Mouse (Mus musculus): Measurements from ENCODE around the gene Plekhn1. TPM values are rescaled to one million over a fixed set of nuclear protein-coding genes. Genes with fewer than 3 reads are reported as not detected.

The Plekhn1 gene
- polyA plus RNA-seq, 2 experiments: 36.6 to 104 TPM

DNA sequence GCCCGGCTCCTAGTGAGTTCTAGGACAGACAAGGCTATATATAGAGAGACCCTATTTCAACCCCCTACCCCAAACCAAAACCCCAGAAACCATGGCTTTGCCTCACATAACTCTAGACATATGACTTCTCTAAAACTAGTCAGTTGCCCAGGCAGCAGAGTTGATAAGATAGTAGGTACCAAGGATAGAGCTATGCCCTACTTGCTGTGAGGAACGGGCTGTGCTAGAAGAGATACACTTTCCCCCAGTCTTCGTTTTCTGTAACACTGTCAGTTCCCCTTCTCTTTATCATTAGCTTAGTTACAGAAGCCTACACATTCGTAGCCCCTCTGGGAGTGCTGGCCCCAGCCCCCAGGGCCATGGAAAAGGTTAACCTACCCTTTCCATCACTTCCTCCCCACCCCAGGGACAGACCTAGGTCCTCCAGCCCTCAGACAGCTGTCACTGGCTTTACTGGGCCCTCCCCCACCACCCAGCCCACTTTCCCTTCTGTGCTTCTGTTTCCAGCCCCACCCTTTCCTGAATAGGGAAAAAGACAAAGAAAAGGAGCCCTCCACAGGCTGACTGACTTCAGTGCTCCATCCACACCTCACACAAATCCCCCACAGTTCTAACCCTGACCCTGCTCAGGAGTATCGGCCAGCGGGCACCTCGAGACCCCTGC is 50.2 kb downstream of the Plekhn1 start:
- H3K4me1 ChIP-seq (ENCODE audit: control insufficient read depth, insufficient read depth, low read length): peaks cover 23% of the 10 kb centered on the region
- H3K9me3 ChIP-seq (ENCODE audit: control insufficient read depth, low read length): no peaks in the 10 kb centered on the region
- no peaks in the 10 kb centered on the region for H3K27me3 ChIP-seq (ENCODE audit: control insufficient read depth, insufficient read depth, low read length)
- TF ChIP-seq POLR2A (IDR thresholded peaks at IDR 0.05; ENCODE audit: borderline replicate concordance, extremely low read depth, insufficient read depth, insufficient read length): no peak
- no peak overlapping the region for H3K4me3 ChIP-seq (replicated peaks; ENCODE audit: low read length)
- no peak for DNase-seq (ENCODE audit: low spot score)
- ATAC-seq (ENCODE audit: low FRiP score, low read depth): no peak
- no peak overlapping the region for H3K9ac ChIP-seq (ENCODE audit: low read depth, low read length, severe bottlenecking)
- H3K27ac ChIP-seq (replicated peaks; ENCODE audit: low read depth, low read length): no peak overlapping the region
- WGBS: 92% methylated on average over 7 of the region's 7 CpGs
- no peak overlapping the region for H3K4me2 ChIP-seq (replicated peaks; ENCODE audit: low read depth, low read length, severe bottlenecking)
- peaks cover 43% of the 10 kb centered on the region for H3K36me3 ChIP-seq (ENCODE audit: control insufficient read depth, insufficient read depth, low read length)

DNA sequence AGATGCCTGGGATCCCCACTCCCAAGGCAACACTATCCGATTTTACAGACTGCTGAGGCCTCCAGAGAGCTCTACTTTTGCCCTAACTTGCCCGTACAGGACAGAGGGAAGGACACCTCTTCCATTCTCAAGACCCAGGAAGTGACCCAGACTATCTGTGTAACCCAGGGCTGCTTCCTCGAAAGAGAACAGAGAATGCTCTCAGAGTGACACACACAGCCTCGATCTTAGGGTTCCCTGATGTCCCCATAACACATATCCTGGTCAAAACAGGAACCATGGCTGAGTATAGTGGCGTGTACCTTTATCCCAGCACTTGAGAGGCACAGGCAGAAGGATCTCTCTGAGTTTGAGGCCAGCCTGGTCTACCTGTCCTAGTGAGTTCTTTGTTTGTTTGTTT is 50.9 kb downstream of the Plekhn1 start:
- TF ChIP-seq POLR2A (IDR thresholded peaks at IDR 0.05; ENCODE audit: borderline replicate concordance, extremely low read depth, insufficient read depth, insufficient read length): no peak
- Histone ChIP-seq H3K4me3 (replicated peaks; ENCODE audit: low read length) (no peak overlapping the region), H3K27me3 (ENCODE audit: control insufficient read depth, insufficient read depth, low read length) (no peaks in the 10 kb centered on the region), H3K4me1 (ENCODE audit: control insufficient read depth, insufficient read depth, low read length) (peaks cover 16% of the 10 kb centered on the region), H3K9me3 (ENCODE audit: control insufficient read depth, low read length) (no peaks in the 10 kb centered on the region), H3K9ac (ENCODE audit: low read depth, low read length, severe bottlenecking) (no peak overlapping the region), H3K4me2 (replicated peaks; ENCODE audit: low read depth, low read length, severe bottlenecking) (no peak overlapping the region), H3K36me3 (ENCODE audit: control insufficient read depth, insufficient read depth, low read length) (peaks cover 50% of the 10 kb centered on the region), H3K27ac (replicated peaks; ENCODE audit: low read depth, low read length) (no peak overlapping the region)
- no peak for ATAC-seq (ENCODE audit: low FRiP score, low read depth)
- DNase-seq (ENCODE audit: low spot score): no peak
- 87% methylated on average over 5 of the region's 5 CpGs for WGBS

DNA sequence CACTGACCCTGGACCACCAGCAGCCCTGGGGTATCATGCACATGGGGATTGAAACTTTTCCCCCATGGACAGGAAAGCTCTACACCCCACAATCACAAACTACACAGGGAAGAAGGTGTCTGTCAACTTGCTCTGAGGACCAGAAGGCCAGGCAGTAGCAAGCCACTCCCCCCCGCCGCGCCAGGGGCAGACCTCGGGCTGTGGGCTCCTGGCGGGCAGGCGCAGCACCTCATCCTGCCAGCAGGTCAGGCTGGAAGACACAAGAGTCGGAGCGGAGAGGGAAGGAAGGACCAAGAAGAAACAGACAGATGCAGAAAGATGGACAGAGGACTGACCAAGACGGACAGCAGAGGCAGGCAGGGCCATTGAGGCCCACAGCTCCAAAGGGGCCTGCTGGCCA is 57.0 kb downstream of the Plekhn1 start:
- Histone ChIP-seq H3K9ac (ENCODE audit: low read depth, low read length, severe bottlenecking) (no peak overlapping the region), H3K27me3 (ENCODE audit: control insufficient read depth, insufficient read depth, low read length) (no peaks in the 10 kb centered on the region), H3K36me3 (ENCODE audit: control insufficient read depth, insufficient read depth, low read length) (peaks cover 83% of the 10 kb centered on the region), H3K9me3 (ENCODE audit: control insufficient read depth, low read length) (no peaks in the 10 kb centered on the region), H3K4me3 (replicated peaks; ENCODE audit: low read length) (no peak overlapping the region), H3K27ac (replicated peaks; ENCODE audit: low read depth, low read length) (no peak overlapping the region), H3K4me2 (replicated peaks; ENCODE audit: low read depth, low read length, severe bottlenecking) (no peak overlapping the region), H3K4me1 (ENCODE audit: control insufficient read depth, insufficient read depth, low read length) (no peaks in the 10 kb centered on the region)
- TF ChIP-seq POLR2A (IDR thresholded peaks at IDR 0.05; ENCODE audit: borderline replicate concordance, extremely low read depth, insufficient read depth, insufficient read length): no peak
- no peak for DNase-seq (ENCODE audit: low spot score)
- no peak for ATAC-seq (ENCODE audit: low FRiP score, low read depth)
- 92% methylated on average over 9 of the region's 9 CpGs for WGBS

DNA sequence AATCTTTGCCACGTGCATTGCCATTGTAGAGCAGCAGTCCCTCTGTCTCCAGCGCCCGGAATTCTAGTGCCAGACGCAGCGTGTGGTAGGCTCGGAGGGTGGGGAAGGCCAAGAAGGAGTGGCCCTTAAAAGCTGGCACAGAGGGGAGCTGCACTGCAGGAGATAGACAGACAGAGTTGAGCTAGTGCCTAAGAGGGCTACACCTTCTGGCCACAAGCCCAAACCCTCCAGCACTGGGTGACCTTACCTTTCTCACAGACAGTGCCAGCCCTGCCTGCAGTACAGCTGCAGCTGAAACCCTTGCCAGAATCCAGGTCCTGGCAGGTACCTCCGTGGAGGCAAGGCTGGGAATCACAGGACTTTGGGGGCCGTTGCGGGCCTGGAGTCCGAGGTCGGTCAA is 62.8 kb downstream of the Plekhn1 start:
- TF ChIP-seq POLR2A (IDR thresholded peaks at IDR 0.05; ENCODE audit: borderline replicate concordance, extremely low read depth, insufficient read depth, insufficient read length): no peak
- H3K9me3 ChIP-seq (ENCODE audit: control insufficient read depth, low read length): no peaks in the 10 kb centered on the region
- WGBS: 93% methylated on average over 11 of the region's 11 CpGs
- H3K4me3 ChIP-seq (replicated peaks; ENCODE audit: low read length): no peak overlapping the region
- H3K4me2 ChIP-seq (replicated peaks; ENCODE audit: low read depth, low read length, severe bottlenecking): no peak overlapping the region
- no peaks in the 10 kb centered on the region for H3K4me1 ChIP-seq (ENCODE audit: control insufficient read depth, insufficient read depth, low read length)
- ATAC-seq (ENCODE audit: low FRiP score, low read depth) (no peak), DNase-seq (ENCODE audit: low spot score) (no peak)
- no peak overlapping the region for H3K9ac ChIP-seq (ENCODE audit: low read depth, low read length, severe bottlenecking)
- no peaks in the 10 kb centered on the region for H3K27me3 ChIP-seq (ENCODE audit: control insufficient read depth, insufficient read depth, low read length)
- H3K36me3 ChIP-seq (ENCODE audit: control insufficient read depth, insufficient read depth, low read length): peaks cover 97% of the 10 kb centered on the region
- no peak overlapping the region for H3K27ac ChIP-seq (replicated peaks; ENCODE audit: low read depth, low read length)

Small RNA genes lying within 50 kb of the gene (microRNA-seq; reads per million reads assigned to microRNA genes)
- gene Mir7658: 1.8 reads per million

Other genes with a start within 250 kb of the Plekhn1 start
- 11.3 and 15.2 TPM in 2 replicates for gene B3galt6, start 242.2 kb downstream of the Plekhn1 start, polyA plus RNA-seq (2012; rRNA removed)
- 17.0 and 18.8 TPM in 2 replicates for gene B3galt6, start 242.2 kb downstream of the Plekhn1 start, polyA plus RNA-seq (2014; fragmentation: Nextera tagmentation; extraction: Ambion mirVana)
- gene Sdf4, start 242.0 kb downstream of the Plekhn1 start, polyA plus RNA-seq (2012; rRNA removed): 52.4 and 74.5 TPM in 2 replicates
- 171 TPM in 2 replicates for gene Sdf4, start 242.0 kb downstream of the Plekhn1 start, polyA plus RNA-seq (2014; fragmentation: Nextera tagmentation; extraction: Ambion mirVana)
- gene Tnfrsf4, start 221.0 kb downstream of the Plekhn1 start, polyA plus RNA-seq (2012; rRNA removed): 4.8 and 5.8 TPM in 2 replicates
- gene Tnfrsf4, start 221.0 kb downstream of the Plekhn1 start, polyA plus RNA-seq (2014; fragmentation: Nextera tagmentation; extraction: Ambion mirVana): 0.58 and 0.65 TPM in 2 replicates
- 1.9 TPM in 2 replicates for gene Tnfrsf18, start 208.7 kb downstream of the Plekhn1 start, polyA plus RNA-seq (2012; rRNA removed)
- 3.7 and 4.7 TPM in 2 replicates for gene Tnfrsf18, start 208.7 kb downstream of the Plekhn1 start, polyA plus RNA-seq (2014; fragmentation: Nextera tagmentation; extraction: Ambion mirVana)
- gene Ttll10, start 175.4 kb downstream of the Plekhn1 start, polyA plus RNA-seq (2012; rRNA removed): 4.0 and 4.2 TPM in 2 replicates
- gene Ttll10, start 175.4 kb downstream of the Plekhn1 start, polyA plus RNA-seq (2014; fragmentation: Nextera tagmentation; extraction: Ambion mirVana): 2.4 and 2.6 TPM in 2 replicates
- 74.5 and 92.4 TPM in 2 replicates for gene 9430015G10Rik, start 124.9 kb downstream of the Plekhn1 start, polyA plus RNA-seq (2012; rRNA removed)
- gene 9430015G10Rik, start 124.9 kb downstream of the Plekhn1 start, polyA plus RNA-seq (2014; fragmentation: Nextera tagmentation; extraction: Ambion mirVana): 34.4 and 38.3 TPM in 2 replicates
- gene Rnf223, start 104.3 kb downstream of the Plekhn1 start, polyA plus RNA-seq (2012; rRNA removed): 1.5 and 2.0 TPM in 2 replicates
- 0.61 and 0.65 TPM in 2 replicates for gene Rnf223, start 104.3 kb downstream of the Plekhn1 start, polyA plus RNA-seq (2014; fragmentation: Nextera tagmentation; extraction: Ambion mirVana)
- gene Agrn, start 37.4 kb downstream of the Plekhn1 start, polyA plus RNA-seq (2012; rRNA removed): 264 and 342 TPM in 2 replicates
- 78.5 and 92.2 TPM in 2 replicates for gene Agrn, start 37.4 kb downstream of the Plekhn1 start, polyA plus RNA-seq (2014; fragmentation: Nextera tagmentation; extraction: Ambion mirVana)
- gene Isg15, start 34.0 kb downstream of the Plekhn1 start, polyA plus RNA-seq (2012; rRNA removed): 1.4 and 1.7 TPM in 2 replicates
- 0.26 and 0.73 TPM in 2 replicates for gene Isg15, start 34.0 kb downstream of the Plekhn1 start, polyA plus RNA-seq (2014; fragmentation: Nextera tagmentation; extraction: Ambion mirVana)
- 2.2 and 2.4 TPM in 2 replicates for gene AW011738, start 31.6 kb downstream of the Plekhn1 start, polyA plus RNA-seq (2012; rRNA removed)
- 0.41 and 1.4 TPM in 2 replicates for gene AW011738, start 31.6 kb downstream of the Plekhn1 start, polyA plus RNA-seq (2014; fragmentation: Nextera tagmentation; extraction: Ambion mirVana)
- 0.25 and 0.54 TPM in 2 replicates for gene Perm1, start 19.0 kb downstream of the Plekhn1 start, polyA plus RNA-seq (2012; rRNA removed)
- gene Perm1, start 19.0 kb downstream of the Plekhn1 start, polyA plus RNA-seq (2014; fragmentation: Nextera tagmentation; extraction: Ambion mirVana): 1.0 and 1.2 TPM in 2 replicates
- 130 and 147 TPM in 2 replicates for gene Noc2l, start 1.2 kb upstream of the Plekhn1 start, polyA plus RNA-seq (2012; rRNA removed)
- 61.2 and 62.7 TPM in 2 replicates for gene Noc2l, start 1.2 kb upstream of the Plekhn1 start, polyA plus RNA-seq (2014; fragmentation: Nextera tagmentation; extraction: Ambion mirVana)
- 0.58 and 0.78 TPM in 2 replicates for gene Samd11, start 20.8 kb upstream of the Plekhn1 start, polyA plus RNA-seq (2012; rRNA removed)
- 0.12 and 0.43 TPM in 2 replicates for gene Samd11, start 20.8 kb upstream of the Plekhn1 start, polyA plus RNA-seq (2014; fragmentation: Nextera tagmentation; extraction: Ambion mirVana)
- gene Vmn2r-ps159, start 96.2 kb upstream of the Plekhn1 start, polyA plus RNA-seq (2012; rRNA removed): not detected in 2 replicates
- not detected in 2 replicates for gene Vmn2r-ps159, start 96.2 kb upstream of the Plekhn1 start, polyA plus RNA-seq (2014; fragmentation: Nextera tagmentation; extraction: Ambion mirVana)

All from limb, embryonic 14.5 days (tissue).